Mouse (Mus musculus): ENCODE results near the gene Cat. TPM values are rescaled to one million over a fixed set of nuclear protein-coding genes. Genes with fewer than 3 reads are reported as not detected.

The Cat gene
- total RNA-seq, 1 experiment from 2014 or later: 44.3 TPM

DNA sequence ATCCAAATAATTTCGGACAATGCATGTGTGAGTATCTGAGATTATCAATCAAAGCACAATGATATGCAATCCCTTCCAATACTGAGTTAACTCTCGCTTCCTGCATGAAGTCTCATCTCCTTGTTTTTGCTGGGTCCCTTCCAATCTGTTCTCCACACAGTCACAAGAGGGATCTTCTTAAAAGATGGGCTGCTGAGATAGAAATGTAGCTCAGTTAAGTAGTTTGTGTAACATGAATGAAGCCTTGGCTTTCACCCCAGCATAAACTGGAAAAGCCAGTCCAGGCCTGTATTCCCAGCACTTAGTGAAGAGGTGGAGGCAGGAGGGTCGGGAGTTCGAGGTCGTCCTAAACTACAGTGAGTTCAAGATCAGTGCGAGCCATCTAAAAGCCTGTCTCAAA is 38.6 kb downstream of the Cat start:
- no peak for ATAC-seq (replicated peaks; ENCODE audit: low read depth, poor library complexity, severe bottlenecking)

DNA sequence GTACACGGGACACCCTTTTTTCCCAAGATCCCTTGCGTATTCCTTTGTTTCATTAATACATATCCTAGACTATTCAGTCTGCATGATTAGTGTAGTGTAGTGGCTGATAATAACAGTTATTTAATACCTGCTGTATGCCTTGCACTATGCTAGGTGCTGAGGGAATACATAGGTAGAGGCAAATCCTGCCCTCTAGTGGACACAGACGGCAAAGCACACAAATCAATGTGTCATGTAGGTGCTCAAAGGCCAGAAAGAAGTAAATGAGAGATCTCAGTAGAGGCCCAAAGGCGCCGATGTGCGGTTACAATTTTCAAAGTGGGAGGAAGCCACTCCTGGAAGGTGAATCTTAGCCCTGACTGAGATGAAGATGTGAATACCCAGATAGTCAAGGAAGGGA is 39.2 kb downstream of the Cat start:
- peak; percentile 71 for ATAC-seq (replicated peaks; ENCODE audit: low read depth, poor library complexity, severe bottlenecking)

DNA sequence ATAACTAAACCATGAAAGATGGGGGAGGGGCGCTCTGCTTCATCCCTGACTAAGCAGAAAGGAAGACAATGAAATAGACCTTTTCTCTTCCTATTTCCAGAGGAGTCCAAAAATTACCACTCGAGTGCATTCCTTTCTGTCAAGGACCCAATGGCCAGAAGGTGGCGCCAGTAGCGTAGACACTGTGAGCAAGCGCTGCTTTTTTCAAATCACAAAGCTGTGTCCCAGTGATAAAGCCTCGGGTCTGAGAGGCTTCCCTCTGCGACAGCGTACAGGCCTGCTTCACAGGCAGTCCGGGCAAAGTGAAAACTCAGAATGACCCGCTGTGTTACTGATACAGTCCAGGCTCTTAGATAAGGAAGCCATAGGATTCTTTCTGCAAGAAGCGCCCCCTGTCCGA is 45.2 kb downstream of the Cat start:
- ATAC-seq (replicated peaks; ENCODE audit: low read depth, poor library complexity, severe bottlenecking): peak; percentile 97

DNA sequence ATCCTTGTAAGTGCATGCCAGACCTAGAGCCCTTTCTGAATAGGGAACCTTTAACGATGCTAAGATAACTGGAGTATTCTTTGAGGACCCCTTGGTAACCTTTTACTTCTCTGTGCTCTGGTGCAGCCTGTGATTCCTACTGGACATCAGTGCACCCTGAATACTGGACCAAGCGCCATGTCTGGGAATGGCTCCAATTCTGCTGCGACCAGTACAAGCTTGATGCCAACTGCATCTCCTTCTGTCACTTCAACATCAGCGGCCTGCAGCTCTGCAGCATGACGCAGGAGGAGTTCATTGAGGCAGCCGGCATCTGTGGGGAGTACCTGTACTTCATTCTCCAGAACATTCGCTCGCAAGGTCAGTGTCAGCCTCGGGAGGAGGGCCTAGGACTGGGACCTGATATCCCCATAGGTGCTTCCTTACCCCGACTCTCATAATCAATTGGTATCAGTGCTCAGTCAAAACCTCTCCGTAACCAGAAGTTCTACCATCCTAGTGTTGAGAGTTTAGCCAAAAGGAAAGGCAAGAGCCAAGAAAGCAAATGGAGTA is 45.8 kb downstream of the Cat start:
- no peak for ATAC-seq (replicated peaks; ENCODE audit: low read depth, poor library complexity, severe bottlenecking)

DNA sequence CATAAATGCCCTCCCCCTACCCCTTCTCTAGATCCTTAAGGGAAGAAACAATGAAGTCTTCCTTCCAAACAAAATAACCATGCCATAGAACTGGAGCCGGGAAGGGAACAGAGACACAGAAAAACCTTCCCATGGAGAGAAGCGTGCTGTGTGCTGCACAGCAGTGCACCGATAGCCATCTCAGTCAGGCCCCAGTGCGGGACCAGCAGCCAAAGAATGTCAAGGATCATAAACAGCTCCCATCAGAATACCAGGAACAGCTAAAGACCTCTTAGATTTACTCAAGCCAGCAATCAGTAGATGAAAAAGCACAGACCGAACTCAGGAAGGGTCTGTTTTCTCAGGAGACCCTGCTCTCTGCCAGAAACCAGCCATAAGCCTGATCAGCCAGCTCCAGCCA is 48.4 kb downstream of the Cat start:
- ATAC-seq (replicated peaks; ENCODE audit: low read depth, poor library complexity, severe bottlenecking): no peak

DNA sequence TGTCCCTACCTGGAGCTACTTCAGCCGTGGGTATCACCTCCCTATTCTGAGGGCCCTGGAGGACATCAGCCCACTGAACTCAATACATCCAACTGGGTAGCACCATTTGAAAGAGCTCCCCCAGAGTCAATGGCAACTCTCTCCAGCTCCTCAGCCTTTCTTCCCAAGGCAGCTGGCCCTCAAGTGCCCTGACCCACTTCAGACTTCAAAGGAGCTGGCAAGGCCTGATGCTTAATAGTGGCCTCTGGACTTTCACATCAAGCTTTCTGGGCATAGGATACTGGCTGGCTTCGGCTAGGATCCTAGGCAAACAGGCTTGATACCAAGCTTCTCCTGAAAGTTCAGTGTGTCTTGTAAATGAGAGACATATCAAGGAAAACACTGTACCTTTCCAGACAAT is 49.9 kb downstream of the Cat start:
- ATAC-seq (replicated peaks; ENCODE audit: low read depth, poor library complexity, severe bottlenecking): no peak

- no peak for ATAC-seq (replicated peaks; ENCODE audit: low read depth, poor library complexity, severe bottlenecking)
These were observed 52.2 kb downstream of the Cat start for GRCm38 (mm10) chr2:103432695-103433275.

GRCm38 (mm10) chr2:103430712-103431111 is 54.2 kb downstream of the Cat start:
- ATAC-seq (replicated peaks; ENCODE audit: low read depth, poor library complexity, severe bottlenecking): no peak

- ATAC-seq (replicated peaks; ENCODE audit: low read depth, poor library complexity, severe bottlenecking): no peak
These were observed 56.6 kb downstream of the Cat start for GRCm38 (mm10) chr2:103428356-103428755.

DNA sequence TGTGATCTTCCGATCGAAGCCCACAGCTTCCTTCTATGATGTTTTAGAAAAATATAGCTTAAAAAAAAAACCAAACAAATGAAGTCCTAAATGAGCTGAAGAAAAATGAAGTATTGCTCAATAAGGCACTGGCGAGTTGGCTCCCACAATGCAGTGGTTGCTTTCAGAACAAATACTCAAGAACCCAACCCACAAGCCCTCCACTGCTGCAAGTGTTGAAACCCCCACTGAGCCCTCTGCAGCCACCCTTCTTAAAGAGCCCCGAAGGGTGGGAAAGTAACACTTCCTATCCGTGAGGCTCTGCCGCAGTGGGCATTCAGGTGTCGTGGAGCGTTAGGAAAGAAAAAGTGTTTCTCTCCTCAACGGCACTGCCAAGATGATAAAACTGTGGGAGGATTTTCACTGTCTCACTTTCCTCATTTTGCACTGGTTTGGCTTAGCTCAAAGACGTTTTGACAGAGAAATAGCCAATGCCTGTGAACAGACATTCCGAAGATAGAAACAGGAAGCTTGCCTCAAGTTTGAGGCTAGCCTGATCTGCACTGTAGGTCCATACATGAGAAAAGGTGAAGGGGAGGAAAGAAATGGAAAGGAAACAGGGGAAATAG is 59.4 kb downstream of the Cat start:
- ATAC-seq (replicated peaks; ENCODE audit: low read depth, poor library complexity, severe bottlenecking): no peak

- ATAC-seq (replicated peaks; ENCODE audit: low read depth, poor library complexity, severe bottlenecking): peak; percentile 88
These were observed 60.5 kb downstream of the Cat start for GRCm38 (mm10) chr2:103424349-103425026.

DNA sequence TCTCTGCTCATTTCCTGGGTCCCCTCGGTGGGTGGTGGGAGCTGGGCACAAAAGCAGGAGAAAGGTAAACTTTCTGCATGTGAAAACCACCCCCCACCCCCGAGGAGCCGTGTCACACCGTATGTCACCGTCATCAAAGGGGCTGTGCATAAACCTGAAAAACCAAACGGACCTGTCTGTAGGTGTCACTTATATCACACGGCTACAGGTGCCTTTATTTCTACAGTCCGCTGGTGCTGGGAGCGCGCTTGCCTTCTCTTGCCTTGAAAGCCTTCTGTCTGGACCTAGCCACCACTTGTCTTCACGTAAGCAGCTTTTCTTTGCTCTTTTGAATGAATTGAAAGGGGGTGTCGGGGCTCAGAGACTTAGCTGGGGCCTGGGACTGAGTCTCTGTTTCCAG is 61.1 kb downstream of the Cat start:
- ATAC-seq (replicated peaks; ENCODE audit: low read depth, poor library complexity, severe bottlenecking): no peak

- no peak for ATAC-seq (replicated peaks; ENCODE audit: low read depth, poor library complexity, severe bottlenecking)
These were observed 64.1 kb downstream of the Cat start for GRCm38 (mm10) chr2:103420650-103421507.

- ATAC-seq (replicated peaks; ENCODE audit: low read depth, poor library complexity, severe bottlenecking): no peak
These were observed 69.2 kb downstream of the Cat start for GRCm38 (mm10) chr2:103415774-103416173.

GRCm38 (mm10) chr2:103413381-103413780 is 71.6 kb downstream of the Cat start:
- ATAC-seq (replicated peaks; ENCODE audit: low read depth, poor library complexity, severe bottlenecking): no peak

DNA sequence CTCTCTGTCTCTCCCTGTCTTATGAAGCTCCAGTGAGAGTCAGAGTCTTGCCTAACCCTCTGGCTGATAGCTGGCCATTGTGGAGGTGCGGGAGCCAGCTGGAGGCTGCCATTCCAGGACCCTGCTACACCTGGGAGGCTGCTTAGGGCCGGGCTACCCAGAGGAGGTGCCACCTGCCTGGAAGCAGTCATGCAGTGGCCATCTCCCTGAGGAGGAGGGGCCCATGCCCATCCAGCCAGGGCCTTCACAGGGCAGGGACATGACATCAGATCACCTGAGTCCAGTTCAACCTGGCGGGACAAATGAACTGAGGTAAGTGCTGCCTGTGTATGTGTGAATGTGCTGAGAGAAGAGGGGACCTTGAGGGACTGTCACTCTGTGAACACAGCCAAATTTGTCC is 73.1 kb downstream of the Cat start:
- no peak for ATAC-seq (replicated peaks; ENCODE audit: low read depth, poor library complexity, severe bottlenecking)

GRCm38 (mm10) chr2:103411348-103411747 is 73.6 kb downstream of the Cat start, which contains the start of gene Elf5:
Gene Elf5, plus strand, starts transcription at chr2:103411688.
- no peak for ATAC-seq (replicated peaks; ENCODE audit: low read depth, poor library complexity, severe bottlenecking)

DNA sequence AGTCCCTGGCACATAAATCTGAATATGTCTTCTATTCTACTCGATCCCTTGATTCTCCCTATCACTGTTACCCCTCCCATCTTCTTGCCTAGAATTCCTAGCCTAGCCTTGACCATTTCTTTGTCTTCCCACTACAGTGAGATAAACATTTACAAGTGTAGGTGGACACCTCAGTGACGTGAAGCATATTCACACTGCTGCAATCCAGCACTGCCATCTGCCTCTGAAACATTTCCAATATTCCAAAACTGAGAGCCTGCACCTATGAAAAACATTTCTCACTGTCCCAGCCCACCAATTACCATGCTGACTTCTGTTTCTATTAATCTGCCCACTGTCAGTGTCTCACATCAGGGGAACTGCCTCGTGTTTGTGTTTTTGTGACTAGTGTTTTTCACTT is 78.7 kb downstream of the Cat start:
- no peak for ATAC-seq (replicated peaks; ENCODE audit: low read depth, poor library complexity, severe bottlenecking)

Data from common myeloid progenitor, adult 5-6 weeks (primary cell).